Mouse (Mus musculus): ENCODE measurements around the gene Ndufb4.
"Not testable (repeated sequence)": the region's sequence is repeated elsewhere in the genome, so short reads cannot be mapped to it uniquely, and the experiment has no call there.

Ndufb4 gene

DNA sequence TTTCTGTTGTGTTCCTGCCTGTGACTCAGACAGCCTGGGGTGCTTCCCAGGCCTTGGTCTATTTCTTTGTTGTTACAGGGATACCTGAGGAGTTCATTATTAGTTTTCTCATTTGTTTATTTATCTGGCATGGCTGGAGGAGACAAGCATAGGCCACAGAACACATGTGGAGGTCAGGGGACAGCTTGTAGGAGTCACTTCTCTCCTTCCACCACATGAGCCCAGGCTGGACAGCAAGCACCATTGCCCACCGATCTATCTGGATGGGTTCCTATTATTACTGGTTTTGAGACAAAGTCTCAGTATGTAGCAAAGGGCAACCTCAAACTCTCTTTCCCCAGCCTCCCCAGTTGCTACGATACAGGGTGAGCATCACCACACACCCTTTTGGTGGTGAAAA is 26.0 kb upstream of the Ndufb4 start:
- DNase-seq (ENCODE audit: low read depth, low spot score) = no peak

DNA sequence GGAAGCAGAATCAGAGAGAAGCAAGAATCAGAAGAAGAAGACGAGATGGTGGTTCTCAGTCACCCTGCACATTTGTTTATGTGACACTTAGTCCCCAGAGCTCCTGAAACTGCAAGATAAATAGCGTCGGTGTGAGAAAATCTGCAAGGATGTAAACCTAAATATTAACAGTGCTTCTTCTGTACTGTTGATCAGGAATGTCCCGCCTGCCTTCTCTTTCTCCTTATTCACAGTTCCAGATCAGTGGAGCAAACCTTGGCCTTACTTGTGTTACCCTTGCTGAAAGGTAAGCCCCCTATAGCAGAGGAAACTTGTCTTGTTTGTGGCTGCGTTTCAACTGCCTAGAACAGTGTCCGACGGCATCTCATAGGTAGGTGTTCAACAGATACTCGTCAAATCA is 23.3 kb upstream of the Ndufb4 start:
- DNase-seq (ENCODE audit: low read depth, low spot score) = no peak

DNA sequence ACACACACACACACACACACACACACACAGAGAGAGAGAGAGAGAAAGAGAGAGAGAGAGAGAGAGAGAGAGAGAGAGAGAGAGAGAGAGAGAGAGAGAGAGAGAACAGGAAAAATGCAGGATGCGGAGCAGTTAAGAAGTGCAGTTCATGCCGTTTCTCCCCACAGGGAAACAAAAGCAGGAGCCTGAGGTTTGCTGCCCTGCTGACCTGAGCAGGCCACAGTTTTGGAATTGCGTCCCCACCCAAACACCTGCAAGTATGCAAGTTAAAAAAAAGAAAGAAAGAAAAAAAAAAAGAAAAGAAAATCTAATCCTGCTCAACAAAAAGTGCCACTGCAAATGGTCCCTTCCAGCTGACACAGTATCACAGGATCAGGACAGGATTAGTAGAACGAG is 22.4 kb upstream of the Ndufb4 start:
- no peak for DNase-seq (ENCODE audit: low read depth, low spot score)

DNA sequence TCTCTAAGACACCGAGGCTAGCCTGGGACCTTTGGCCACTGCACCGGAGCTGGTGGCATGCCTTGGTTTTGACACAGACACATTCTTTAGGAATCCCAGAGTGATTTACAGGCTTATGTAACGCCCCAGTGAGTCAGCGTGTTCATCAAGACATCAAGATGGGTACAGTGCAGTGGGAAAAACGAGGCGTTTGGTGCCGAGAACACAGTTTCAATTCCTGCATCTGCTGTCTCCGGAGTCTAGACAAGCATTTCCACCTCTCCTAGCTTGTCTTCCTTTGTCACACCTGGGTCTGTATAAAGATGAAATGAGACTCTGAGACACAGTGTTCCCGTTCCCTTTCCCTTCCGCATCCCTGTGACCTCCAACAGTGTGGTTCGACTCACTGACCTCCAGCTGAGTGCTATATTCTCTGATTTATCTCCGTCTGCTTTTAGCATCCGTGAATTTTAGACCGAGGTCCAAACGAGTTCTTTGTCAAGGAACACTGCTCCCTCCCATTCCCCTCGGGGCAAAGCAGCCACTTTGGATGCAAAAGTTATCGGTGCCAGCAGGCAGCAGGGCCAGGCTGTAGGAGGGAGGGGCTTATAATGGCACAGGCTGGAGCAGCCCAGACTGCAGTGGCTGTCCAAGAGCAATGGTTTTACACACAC is 21.9 kb upstream of the Ndufb4 start:
- no peak for DNase-seq (ENCODE audit: low read depth, low spot score)

DNA sequence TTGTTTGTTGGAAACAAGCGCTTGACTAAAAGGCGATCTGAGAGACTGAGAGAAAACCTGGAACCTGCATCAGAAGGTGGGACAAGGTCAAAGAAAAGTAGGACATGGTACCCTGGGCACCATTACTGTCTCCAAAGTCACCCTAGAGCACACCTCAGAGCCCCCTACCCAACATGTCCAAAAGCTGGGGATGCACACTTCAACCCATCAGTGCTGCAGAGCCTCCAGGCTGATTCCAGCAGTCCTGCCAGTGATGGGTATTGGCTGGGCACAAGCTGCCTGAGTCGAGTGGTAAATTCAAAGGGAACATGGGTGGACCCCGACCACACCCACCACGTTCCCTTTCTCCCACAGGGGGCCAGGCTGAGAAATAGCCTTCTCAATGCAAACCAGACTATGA is 21.1 kb upstream of the Ndufb4 start:
- no peak for DNase-seq (ENCODE audit: low read depth, low spot score)

DNA sequence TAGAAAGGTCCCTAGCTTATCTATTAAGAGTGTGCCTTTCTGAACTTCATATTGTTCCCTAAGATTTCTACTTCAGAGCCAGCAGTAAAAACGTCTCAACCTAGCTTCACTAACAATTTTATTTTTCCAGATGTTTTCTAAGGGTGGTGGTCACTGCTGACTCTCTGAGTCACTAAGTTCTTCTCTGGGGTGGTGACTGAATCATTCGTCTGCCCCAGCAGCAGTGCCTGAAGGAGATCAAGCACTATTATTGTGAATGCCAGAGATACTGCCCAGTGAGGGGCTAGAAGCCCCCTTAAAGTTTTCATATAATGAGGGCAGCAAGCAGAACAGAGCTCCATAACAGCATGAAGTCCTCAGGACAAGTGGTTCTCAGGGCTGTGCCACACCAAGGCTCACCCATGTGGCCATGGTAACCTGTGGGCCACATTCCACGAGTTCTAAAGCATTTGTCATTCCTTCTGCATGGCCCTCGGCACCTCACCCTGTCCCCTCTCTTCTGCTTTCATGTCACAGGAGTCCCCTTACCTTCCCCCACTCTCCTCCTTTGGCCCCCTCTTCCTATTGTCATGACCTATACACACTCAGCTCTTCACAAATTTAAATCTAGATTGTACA is 16.5 kb upstream of the Ndufb4 start:
- DNase-seq (ENCODE audit: low read depth, low spot score) = no peak

DNA sequence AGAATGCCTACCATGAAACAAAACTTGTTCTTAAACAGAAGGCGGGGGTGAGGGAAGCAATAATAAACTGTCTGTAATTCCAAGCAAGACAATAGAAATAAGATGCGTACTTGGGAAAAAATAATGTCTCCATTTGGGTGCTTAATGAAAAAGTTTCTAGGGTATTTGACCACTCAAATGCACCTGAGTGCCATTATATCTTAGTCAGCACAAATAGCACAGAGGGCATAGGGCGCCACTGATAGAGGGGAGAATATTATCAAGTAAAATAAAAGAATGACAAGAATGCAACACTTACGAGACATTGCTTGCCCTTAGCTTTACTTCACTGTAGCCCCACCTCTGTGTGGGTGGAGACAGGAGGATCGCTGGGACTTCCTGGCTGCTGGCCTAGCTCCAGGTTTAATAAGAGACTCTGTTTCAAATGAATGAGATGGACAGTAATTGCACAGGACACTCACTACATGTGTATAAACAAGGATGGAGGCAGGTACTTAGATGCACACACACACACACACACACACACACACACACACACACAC is 11.2 kb upstream of the Ndufb4 start:
- DNase-seq (ENCODE audit: low read depth, low spot score) = no peak

DNA sequence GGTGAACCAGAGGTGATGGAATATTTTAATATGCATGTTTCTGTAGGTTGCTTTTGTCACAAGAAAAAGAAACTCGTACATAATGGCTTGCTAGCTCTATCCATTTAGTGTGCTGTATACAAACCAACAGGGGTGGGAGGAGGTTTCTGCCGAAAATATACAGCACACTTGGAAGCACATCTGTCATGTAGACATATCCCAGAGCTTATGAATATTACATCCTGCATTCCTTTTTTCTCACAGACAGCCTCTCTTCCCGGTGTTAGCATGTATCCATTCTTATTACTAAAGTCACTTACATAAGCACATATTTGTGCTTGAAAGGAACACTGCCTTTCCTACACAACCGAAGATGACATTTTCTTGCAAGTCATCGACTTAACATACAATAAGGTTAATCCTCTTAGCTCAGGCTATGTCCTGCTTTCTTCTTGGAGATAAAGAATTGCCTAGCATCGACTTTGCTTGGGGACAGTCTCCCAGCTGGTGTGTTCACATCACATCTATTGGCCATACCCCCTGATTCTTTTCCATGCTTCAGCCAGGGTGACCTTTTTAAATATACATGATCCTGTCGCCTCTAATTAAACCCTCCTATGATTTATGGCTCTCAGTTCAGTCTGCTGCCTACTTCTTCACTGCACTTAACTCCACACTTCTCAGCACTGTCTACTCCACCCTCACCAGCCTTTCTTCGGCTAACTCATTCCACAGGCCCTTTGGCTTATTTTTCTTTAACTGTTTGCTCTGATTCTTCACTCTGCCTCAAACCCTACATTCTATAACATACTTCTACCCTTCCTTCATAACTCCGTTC is 9.6 kb upstream of the Ndufb4 start:
- no peak for DNase-seq (ENCODE audit: low read depth, low spot score)

DNA sequence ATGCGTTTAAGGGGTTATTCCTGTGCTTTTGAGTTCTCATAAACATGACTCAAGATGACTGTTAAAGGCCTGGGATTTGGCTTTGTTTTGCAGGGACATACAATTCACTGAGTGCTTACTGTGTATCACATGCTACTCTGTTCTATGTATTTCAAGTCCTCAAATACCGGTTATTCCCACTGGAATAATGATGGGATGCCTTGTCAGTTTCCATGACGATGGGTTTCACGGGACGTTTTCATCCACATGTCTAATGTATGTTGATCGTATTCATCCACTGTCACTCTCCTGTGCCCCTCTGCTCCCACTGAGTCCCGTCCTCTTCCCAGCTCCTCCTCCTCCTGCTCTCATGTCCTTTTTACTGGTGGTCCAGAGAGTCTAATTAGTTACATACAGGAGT is 2.5 kb upstream of the Ndufb4 start:
- DNase-seq (ENCODE audit: low read depth, low spot score) = no peak

DNA sequence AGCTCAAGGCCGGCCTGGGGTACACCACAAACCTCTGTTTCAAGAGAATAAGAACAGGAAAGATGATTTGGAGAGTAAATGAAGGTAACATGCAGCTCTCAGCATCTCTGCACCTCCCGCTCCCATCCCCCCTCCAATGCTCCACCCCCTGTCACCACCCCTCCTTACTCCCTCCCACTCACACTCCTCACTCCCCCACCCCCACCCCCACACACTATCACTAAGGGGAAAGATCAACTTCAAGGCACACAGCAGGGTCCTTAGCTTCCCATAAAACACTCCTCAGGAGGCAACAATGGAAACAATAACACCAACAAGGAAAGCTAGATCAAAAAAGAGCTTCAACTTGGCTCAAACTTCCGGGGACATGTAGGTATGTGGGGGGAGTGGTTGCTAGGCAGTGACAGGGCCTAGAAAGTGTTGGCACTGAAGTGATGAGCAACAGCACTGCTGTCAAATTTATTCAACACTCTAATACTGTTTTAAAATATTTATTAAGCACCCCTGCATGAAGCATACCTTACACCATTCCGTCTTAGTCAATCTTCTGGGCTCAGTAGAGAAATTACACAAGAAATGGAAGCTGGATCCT is 1.6 kb upstream of the Ndufb4 start:
- no peak for DNase-seq (ENCODE audit: low read depth, low spot score)

DNA sequence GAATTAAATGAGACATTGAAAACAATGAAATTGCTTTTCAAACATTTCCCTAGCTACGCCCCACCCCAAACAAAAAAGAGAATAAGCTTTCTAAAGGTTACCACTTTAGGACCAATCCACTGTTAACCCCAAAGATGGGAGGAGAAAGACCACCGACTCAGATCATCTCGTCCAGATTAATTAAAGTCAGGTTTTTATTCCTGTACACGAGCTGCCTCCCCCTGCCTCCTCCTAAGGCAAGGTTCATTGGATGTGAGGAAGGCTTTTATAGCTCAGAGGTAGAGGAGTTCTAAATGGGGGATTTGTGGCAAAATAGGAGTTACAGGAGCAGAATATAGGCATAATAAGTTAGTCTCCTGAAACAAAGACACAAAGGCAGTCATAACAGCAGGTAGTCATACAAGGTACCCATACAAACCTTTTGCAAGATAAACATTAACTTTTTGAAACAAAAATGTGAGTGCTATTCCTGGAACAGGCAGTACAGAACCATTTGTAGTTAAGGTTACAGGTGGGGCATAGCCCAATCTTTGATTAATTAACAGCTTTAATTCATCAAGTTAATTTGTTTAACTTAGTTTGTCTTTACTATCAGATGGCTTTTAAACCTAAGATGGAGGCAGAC is 690 bp upstream of the Ndufb4 start:
- no peak for DNase-seq (ENCODE audit: low read depth, low spot score)

DNA sequence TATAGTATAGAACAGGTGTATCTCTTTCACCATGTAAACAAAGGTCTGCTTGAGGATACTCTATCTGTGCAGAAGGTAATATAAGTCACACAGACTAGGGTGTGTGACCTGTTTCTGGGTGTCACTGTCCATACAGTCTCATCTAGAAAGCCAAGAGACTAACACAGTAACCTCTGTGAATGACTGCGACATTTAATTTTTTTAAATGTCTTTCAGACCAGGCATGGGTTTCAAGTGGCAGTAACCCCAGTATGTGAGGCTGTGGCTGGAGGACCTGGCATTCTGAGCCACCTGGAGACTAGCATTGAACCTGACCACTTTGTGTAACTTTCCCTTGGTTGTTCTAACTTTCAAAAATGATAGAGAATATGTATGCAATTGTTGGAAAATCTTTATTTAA is 1.2 kb downstream of the Ndufb4 start:
- no peak for DNase-seq (ENCODE audit: low read depth, low spot score)

DNA sequence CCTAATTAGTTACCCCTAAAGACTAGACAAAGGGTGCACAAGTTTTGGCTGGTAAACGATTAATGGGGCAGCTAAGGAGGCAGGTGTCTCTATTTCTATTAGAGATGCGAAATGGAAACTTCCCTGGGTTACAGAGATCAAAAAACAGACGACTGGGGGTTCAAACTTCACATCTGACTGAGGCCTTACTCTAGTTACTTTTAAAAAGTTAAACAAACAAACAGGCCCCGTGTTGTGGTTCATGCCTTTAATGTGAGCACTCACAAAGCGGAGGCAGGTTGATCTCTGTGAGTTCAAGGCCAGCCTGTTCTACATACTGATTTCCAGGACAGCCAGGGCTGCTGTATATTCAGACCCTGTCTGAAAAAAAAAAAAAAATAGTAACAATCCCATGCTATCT is 1.6 kb downstream of the Ndufb4 start:
- DNase-seq (ENCODE audit: low read depth, low spot score) = no peak

DNA sequence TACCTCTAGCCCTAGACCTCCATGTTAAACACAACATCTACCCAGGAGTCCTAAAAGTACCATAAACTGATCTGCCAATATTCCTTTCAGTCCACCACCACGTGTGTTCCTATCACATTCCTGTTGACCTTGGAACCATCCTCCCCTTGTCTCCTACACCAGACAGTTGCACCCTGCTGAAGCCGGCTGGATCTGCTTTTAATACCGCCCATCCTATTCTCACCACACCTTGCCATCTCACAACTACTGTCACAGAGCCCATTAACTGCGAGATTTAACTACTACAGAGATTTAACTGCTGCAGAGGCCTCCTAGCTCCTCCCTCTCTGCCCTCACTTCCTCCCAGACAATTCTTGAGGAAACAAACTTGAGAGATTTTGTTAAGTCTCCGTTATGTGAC is 2.8 kb downstream of the Ndufb4 start:
- DNase-seq (ENCODE audit: low read depth, low spot score) = no peak

DNA sequence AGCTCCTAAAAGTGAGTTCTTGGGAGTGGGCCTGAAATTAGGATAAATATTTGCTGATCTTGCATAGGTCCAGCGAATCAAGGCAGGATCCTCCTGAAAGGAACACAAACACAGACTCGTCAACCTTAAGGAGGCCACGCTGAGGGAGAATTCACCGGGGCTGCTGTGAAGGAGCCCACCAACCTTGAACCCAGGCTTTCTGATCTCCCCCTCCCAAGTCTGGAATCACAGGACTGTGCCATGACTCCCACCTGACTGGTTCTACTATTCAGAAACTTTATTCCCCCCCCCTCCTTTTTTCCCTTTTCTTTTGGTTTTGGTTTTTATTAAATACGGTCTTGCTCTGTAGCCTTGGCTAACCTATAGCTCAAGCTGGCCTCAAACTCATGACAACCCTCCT is 5.2 kb downstream of the Ndufb4 start:
- DNase-seq (ENCODE audit: low read depth, low spot score) = no peak

DNA sequence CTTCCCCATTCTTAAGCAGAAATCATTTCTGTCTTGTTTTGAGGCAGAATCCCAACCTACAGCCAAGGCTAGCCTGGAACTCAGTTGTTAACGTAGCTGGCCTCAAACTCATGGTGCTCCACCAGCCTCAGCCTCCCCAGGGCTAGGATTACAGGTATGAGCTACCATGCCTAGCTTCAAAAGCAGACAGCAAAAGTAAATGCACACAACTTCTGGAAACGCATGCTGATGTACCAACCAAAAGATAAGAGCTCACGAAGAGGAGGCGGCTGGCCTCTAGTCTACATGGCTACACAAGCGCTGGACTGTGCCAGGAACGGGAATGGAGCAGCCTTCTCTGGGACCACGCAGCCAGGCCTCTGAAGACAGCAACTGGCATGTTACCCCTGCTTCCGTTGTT is 6.3 kb downstream of the Ndufb4 start:
- DNase-seq (ENCODE audit: low read depth, low spot score) = no peak

DNA sequence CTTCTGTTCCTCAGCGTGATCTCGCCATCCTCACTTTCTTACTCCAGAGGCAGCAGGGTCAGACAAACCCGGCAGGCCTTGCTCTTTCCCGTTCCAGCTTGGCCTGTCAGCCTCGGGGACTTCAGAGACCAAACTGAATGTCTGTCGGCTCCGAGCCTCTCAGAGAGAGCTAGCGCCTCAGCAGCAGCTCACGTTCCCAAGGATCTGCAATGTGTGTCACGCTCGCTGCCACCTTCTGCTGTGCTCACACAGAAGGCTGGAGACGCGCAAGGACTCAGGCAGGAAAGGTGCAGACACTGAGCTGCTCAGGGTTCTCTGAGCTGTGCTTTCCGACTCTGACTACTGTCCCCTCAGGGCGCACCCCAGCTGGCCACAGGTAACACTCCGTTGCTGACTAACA is 7.2 kb downstream of the Ndufb4 start:
- DNase-seq (ENCODE audit: low read depth, low spot score) = no peak

DNA sequence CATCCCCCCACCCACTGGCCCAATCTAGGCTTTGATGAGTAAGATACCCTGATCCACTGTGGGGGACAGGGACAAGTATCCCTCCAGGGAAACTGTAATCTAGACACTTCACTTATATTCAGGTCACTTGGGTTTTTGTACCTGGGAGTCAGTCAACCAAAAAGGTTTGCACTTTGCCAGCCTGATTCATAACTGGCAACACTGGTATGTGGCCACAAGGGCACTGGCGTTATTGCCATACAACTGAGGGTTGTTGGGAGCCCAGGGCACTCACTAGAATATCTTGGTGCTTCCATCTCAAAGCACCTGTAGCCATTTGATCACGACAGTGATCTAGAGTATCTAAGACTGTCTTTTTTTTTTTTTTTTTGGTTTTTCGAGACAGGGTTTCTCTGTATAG is 8.5 kb downstream of the Ndufb4 start:
- DNase-seq (ENCODE audit: low read depth, low spot score) = no peak

DNA sequence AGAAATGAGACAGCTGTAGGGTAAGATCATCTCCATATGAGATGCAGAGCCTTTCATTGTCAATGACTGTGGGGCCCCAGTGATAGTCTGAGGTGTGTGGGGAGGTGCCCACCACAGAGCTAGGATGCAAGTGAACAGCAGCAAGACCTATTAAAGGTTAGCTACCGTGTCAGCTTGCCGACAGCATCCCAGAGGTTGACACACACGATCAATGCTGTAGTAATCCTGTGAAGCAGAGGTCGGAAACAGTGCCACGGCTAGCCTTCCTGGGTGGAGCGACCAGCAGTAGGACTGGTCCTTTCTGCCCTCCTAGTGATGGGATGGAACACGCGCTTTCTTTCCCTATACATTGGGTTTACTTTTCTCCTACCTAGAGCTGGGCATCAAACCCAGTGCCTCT is 9.0 kb downstream of the Ndufb4 start:
- no peak for DNase-seq (ENCODE audit: low read depth, low spot score)

DNA sequence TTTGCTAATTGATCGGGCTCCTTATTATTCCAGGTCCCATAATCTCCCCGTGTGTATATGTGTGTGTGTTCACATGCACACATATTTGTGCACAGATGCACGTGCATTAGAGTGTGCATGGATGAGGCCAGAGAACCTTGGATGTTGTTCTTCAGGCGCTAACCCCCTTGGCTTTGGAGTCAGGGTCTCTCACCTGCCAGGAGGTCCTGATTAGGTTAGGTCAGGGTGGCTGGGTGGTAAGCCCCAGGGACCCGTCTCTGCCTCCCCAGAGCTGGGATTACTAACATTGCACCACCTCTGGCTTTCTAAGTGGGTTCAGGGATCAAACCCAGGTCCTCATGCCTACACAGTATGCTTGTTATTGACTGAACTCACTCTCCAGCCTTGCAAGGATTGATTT is 9.8 kb downstream of the Ndufb4 start:
- DNase-seq (ENCODE audit: low read depth, low spot score) = no peak

DNA sequence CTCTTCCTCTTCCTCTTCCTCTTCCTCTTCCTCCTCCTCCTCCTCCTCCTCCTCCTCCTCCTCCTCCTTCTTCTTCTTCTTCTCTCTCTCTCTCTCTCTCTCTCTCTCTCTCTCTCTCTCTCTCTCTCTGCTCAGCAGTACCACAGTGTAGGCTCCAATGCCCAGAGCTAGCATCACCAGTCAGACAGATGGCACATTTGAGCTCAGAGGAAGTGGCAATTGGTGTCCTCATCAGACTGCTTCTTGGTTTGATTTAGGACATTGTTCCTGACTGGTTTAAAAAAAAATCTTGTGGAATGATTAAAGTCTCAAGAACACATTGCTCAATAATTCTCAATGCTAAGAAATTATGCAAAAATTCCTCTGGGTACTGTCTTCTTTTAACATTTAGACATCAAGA is 13.7 kb downstream of the Ndufb4 start:
- not testable (repeated sequence) for DNase-seq (ENCODE audit: low read depth, low spot score)

DNA sequence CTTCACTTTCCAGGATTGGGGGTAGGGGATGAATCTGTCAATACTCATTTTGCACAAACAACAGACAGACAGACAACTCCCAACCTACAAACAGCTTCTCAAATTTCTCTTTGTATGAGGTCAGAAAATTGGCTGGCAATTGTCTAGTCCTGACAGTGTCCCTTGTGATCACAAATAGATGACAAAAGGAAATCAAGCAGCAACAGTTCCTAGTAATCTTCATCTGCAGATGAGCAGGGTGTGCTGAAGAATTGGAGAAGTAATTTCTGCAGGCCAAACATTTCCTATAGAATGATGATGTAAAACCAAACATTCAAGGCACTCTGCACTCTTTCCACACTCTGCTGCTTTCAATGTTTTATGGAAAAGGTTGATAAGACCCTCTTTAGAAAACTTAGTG is 16.5 kb downstream of the Ndufb4 start:
- DNase-seq (ENCODE audit: low read depth, low spot score) = no peak

Data from CD4-positive helper T cell, adult 2 months (primary cell).